Mouse (Mus musculus) MEL (cell line): ENCODE measurements around the gene Ltv1.

Experiments
- CHD1 ChIP-seq: IDR thresholded peaks from 2 replicates; pipeline ENCODE4 v1.6.1; 2012; ENCODE audit warnings: low read depth, mild to moderate bottlenecking, inconsistent platforms, low read length, improper control_type of control experiment
- CTCF ChIP-seq, 3 experiments: IDR thresholded peaks in 2 of 3; conservative IDR thresholded peaks in 1 of 3; 2 replicates each; pipeline ENCODE4 v1.5.1; 2011 to 2012; ENCODE audit warnings: low read length in 3 of 3, low read depth in 2 of 3, mild to moderate bottlenecking in 2 of 3, improper control_type of control experiment in 1 of 3, inconsistent platforms in 1 of 3, mixed read lengths in 1 of 3, moderate library complexity in 1 of 3; ENCODE audit not compliant: control insufficient read depth in 1 of 3, insufficient read depth in 1 of 3, poor library complexity in 1 of 3, severe bottlenecking in 1 of 3
- E2F4 ChIP-seq: IDR thresholded peaks from 2 replicates; pipeline ENCODE4 v1.6.1; 2011; ENCODE audit warnings: low read depth, low read length, improper control_type of control experiment, borderline replicate concordance
- EP300 ChIP-seq, 2 experiments: IDR thresholded peaks; 2 replicates each; pipeline ENCODE4 v1.6.1; 2011; ENCODE audit warnings: improper control_type of control experiment in 2 of 2, low read length in 2 of 2, low read depth in 1 of 2, mild to moderate bottlenecking in 1 of 2
- GABPA ChIP-seq: IDR thresholded peaks from 2 replicates; pipeline ENCODE4 v1.6.1; 2012; ENCODE audit warnings: low read depth, mild to moderate bottlenecking, inconsistent platforms, low read length, improper control_type of control experiment, moderate library complexity
- NRF1 ChIP-seq: IDR thresholded peaks from 2 replicates; pipeline ENCODE4 v1.6.1; 2014; ENCODE audit warnings: low read depth, mild to moderate bottlenecking, inconsistent platforms, low read length, improper control_type of control experiment, moderate library complexity; ENCODE audit not compliant: poor library complexity, insufficient read depth, severe bottlenecking
- POLR2A ChIP-seq, 2 experiments: IDR thresholded peaks; 2 replicates each; pipeline ENCODE4 v1.6.1; 2011 to 2012; ENCODE audit warnings: low read length in 2 of 2, mild to moderate bottlenecking in 2 of 2, control low read depth in 1 of 2, improper control_type of control experiment in 1 of 2, low read depth in 1 of 2, moderate library complexity in 1 of 2; ENCODE audit not compliant: control insufficient read depth in 1 of 2, insufficient read depth in 1 of 2, poor library complexity in 1 of 2
- POLR2AphosphoS2 ChIP-seq: IDR thresholded peaks from 2 replicates; pipeline ENCODE4 v1.6.1; 2011; ENCODE audit warnings: low read length, improper control_type of control experiment
- TBP ChIP-seq: IDR thresholded peaks from 2 replicates; pipeline ENCODE4 v1.8.0; 2011; ENCODE audit warnings: low read depth, low read length, improper control_type of control experiment
- TCF12 ChIP-seq: IDR thresholded peaks from 2 replicates; pipeline ENCODE4 v1.6.1; 2014; ENCODE audit warnings: low read depth, mild to moderate bottlenecking, inconsistent platforms, low read length, improper control_type of control experiment, moderate library complexity
- UBTF ChIP-seq: IDR thresholded peaks from 2 replicates; pipeline ENCODE4 v1.6.1; 2012; ENCODE audit warnings: low read depth, mild to moderate bottlenecking, inconsistent platforms, low read length, improper control_type of control experiment, moderate library complexity, borderline replicate concordance; ENCODE audit not compliant: insufficient read depth
- USF1 ChIP-seq: IDR thresholded peaks from 2 replicates; pipeline ENCODE4 v1.6.1; 2014; ENCODE audit warnings: low read depth, mild to moderate bottlenecking, inconsistent platforms, low read length, improper control_type of control experiment, moderate library complexity

DNA sequence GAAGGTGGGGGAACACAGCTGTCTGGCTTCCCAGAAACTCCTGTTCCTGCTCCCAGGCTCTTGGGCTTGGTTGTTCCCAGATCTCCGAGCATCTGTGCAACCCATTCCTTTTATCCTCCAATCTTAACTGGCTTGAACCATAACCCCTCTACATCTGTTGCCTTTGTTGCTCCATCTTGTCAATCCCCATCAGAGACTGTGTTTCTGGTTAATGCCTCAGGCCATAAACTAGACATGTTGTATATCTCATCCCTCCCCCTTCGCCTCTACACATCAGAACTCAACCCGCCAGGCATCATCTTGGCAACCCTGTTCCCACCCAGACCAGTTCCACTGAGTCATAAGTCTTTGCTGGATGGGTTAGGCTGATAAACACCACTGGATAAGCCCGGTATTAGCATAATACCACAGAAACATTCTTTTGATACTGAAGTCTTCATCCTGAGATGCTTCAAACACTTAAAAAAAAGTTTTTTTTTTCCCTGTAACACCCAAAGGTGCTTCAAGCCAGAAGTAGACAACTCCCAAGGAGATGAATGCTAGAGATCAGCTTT is 40.1 kb downstream of the Ltv1 start:
- no peak for TF ChIP-seq CHD1
- no peak for TF ChIP-seq TBP
- no peak for TF ChIP-seq GABPA
- TF ChIP-seq POLR2A (IDR thresholded peaks at IDR 0.05; ENCODE audit: control insufficient read depth in 1 of 2, insufficient read depth in 1 of 2, low read depth in 1 of 2, low read length in 2 of 2, poor library complexity in 1 of 2) = no peak
- TF ChIP-seq UBTF = no peak
- no peak for TF ChIP-seq CTCF (IDR thresholded peaks at IDR 0.05 in 2 of 3, conservative IDR thresholded peaks at IDR 0.05 in 1 of 3; ENCODE audit: control insufficient read depth in 1 of 3, insufficient read depth in 1 of 3, low read depth in 2 of 3, low read length in 3 of 3, poor library complexity in 1 of 3, severe bottlenecking in 1 of 3)
- no peak for TF ChIP-seq E2F4
- TF ChIP-seq USF1 = no peak
- no peak for TF ChIP-seq EP300 (IDR thresholded peaks at IDR 0.05; ENCODE audit: low read depth in 1 of 2, low read length in 2 of 2)
- no peak for TF ChIP-seq POLR2AphosphoS2
- no peak for TF ChIP-seq NRF1
- no peak for TF ChIP-seq TCF12
